Mouse (Mus musculus) liver, embryonic 16.5 days (tissue): ENCODE results near the gene Mipol1. TPM values are rescaled to one million over a fixed set of nuclear protein-coding genes. Genes with fewer than 3 reads are reported as not detected.

Experiments used
- ATAC-seq: fragments of 200-750 bp; cut with Nextera tagmentation; 2 replicates; pipeline ENCODE4 v1.8.0; 2017; ENCODE audit warnings: low read depth, mild to moderate bottlenecking, moderate number of reproducible peaks, moderate library complexity
- H3K27ac ChIP-seq: fragments of 300-500 bp; sonication (generic); 2 replicates; pipeline ENCODE4 v1.5.1; 2014; ENCODE audit warnings: mild to moderate bottlenecking, low read length
- H3K27me3 ChIP-seq: fragments of 300-500 bp; sonication (generic); 2 replicates; pipeline ENCODE4 v1.6.1; 2014; ENCODE audit warnings: low read depth, low read length, mixed read lengths; ENCODE audit not compliant: control insufficient read depth, insufficient read depth
- H3K36me3 ChIP-seq: fragments of 300-500 bp; sonication (generic); 2 replicates; pipeline ENCODE4 v1.6.1; 2014; ENCODE audit warnings: mild to moderate bottlenecking; ENCODE audit not compliant: control insufficient read depth, insufficient read depth
- H3K4me1 ChIP-seq: fragments of 300-500 bp; sonication (generic); 2 replicates; pipeline ENCODE4 v1.6.1; 2014; ENCODE audit warnings: low read depth, low read length, mixed read lengths; ENCODE audit not compliant: control insufficient read depth
- H3K4me2 ChIP-seq: fragments of 300-500 bp; sonication (generic); 2 replicates; pipeline ENCODE4 v1.6.1; 2014; ENCODE audit warnings: low read depth, low read length, mixed read lengths
- H3K4me3 ChIP-seq: fragments of 300-500 bp; sonication (generic); 2 replicates; pipeline ENCODE4 v1.5.1; 2014; ENCODE audit warnings: low read depth, mild to moderate bottlenecking, low read length
- H3K9ac ChIP-seq: fragments of 300-500 bp; sonication (generic); 2 replicates; pipeline ENCODE4 v1.6.1; 2014; ENCODE audit warnings: low read depth, low read length
- H3K9me3 ChIP-seq: fragments of 300-500 bp; sonication (generic); replicated peaks from 2 replicates; pipeline ENCODE4 v1.6.1; 2016; ENCODE audit warnings: low read length; ENCODE audit not compliant: control insufficient read depth
- WGBS: fragments of 180-500 bp; shearing (Covaris S2); extraction: QIAGEN DNeasy Blood & Tissue Kit; methylation state at CpG from one replicate; pipeline ENCODE4 v1.1.7; 2014; ENCODE audit not compliant: insufficient replicate concordance; 5-methylcytosine and 5-hydroxymethylcytosine counted together
- polyA plus RNA-seq: library from polyadenylated mRNA; unstranded; fragments of >200 nt; fragmentation: Nextera tagmentation; extraction: Ambion mirVana; gene quantifications from 2 replicates; pipeline ENCODE4 v1.2.1, GENCODE M21; 2015

The Mipol1 gene
- polyA plus RNA-seq, 1 experiment from 2014 or later: 2.7 TPM

DNA sequence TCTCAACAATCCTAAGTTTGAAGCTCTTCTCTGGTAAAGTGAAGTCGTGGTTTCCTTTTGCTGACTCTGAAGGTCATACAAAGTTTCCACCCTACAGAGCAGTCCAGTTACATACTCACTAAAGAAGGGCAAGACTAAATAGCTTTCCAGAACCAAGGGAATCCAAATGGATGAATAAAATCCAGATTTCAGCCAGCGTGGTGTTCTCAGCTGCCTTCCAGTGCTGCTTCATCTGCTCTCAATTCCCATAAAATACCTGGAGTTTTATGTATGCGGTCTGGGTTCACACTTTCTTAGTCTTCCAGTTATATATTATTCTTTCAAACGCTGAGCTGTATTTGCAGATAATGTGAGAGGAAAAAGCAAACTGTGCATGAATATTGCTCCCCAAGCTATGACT, 280.9 kb downstream of the Mipol1 start:
- no peaks in the 10 kb centered on the region for H3K27me3 ChIP-seq
- no peak overlapping the region for H3K4me3 ChIP-seq
- WGBS: 65% methylated on average over 4 of the region's 4 CpGs
- no peak overlapping the region for H3K4me2 ChIP-seq
- H3K9ac ChIP-seq: no peak overlapping the region
- no peaks in the 10 kb centered on the region for H3K36me3 ChIP-seq
- H3K4me1 ChIP-seq: no peaks in the 10 kb centered on the region
- no peaks in the 10 kb centered on the region for H3K9me3 ChIP-seq
- ATAC-seq: no peak
- no peak overlapping the region for H3K27ac ChIP-seq

GRCm38 (mm10) chr12:57511560-57511959, 281.3 kb downstream of the Mipol1 start:
- ATAC-seq: no peak
- 63% methylated on average over 5 of the region's 5 CpGs for WGBS
- no peak overlapping the region for H3K4me2 ChIP-seq
- no peaks in the 10 kb centered on the region for H3K4me1 ChIP-seq
- no peak overlapping the region for H3K9ac ChIP-seq
- H3K9me3 ChIP-seq: no peaks in the 10 kb centered on the region
- no peak overlapping the region for H3K4me3 ChIP-seq
- no peaks in the 10 kb centered on the region for H3K27me3 ChIP-seq
- H3K27ac ChIP-seq: no peak overlapping the region
- H3K36me3 ChIP-seq: no peaks in the 10 kb centered on the region

DNA sequence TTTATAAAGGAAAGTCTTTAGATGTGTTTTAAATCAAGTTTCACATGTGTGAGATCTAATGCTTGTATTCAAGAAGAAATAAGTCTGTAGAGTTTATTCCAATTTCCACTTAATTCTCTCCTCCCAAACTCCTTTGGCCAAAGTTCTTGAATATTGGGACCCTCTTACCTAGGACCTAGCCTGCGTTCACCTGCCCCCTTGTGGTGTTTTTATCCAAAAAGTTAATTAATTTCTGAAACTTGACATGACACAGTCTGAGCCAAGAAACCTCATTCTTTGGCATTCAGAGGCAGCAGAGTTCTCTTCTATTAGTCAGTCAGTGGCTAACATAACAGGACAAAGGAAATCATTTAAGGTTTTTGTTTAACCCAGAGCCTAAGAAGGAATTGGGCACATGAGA, 284.3 kb downstream of the Mipol1 start:
- WGBS: 41% methylated on average over 1 of the region's 1 CpGs
- no peak overlapping the region for H3K4me3 ChIP-seq
- H3K9me3 ChIP-seq: no peaks in the 10 kb centered on the region
- no peak overlapping the region for H3K9ac ChIP-seq
- H3K4me2 ChIP-seq: no peak overlapping the region
- no peak overlapping the region for H3K27ac ChIP-seq
- ATAC-seq: no peak
- H3K36me3 ChIP-seq: no peaks in the 10 kb centered on the region
- no peaks in the 10 kb centered on the region for H3K4me1 ChIP-seq
- H3K27me3 ChIP-seq: no peaks in the 10 kb centered on the region

- H3K27me3 ChIP-seq: no peaks in the 10 kb centered on the region
- H3K9ac ChIP-seq: no peak overlapping the region
- ATAC-seq: no peak
- H3K9me3 ChIP-seq: no peaks in the 10 kb centered on the region
- H3K4me1 ChIP-seq: no peaks in the 10 kb centered on the region
- WGBS: 41% methylated on average over 12 of the region's 12 CpGs
- no peak overlapping the region for H3K4me2 ChIP-seq
- no peak overlapping the region for H3K4me3 ChIP-seq
- H3K36me3 ChIP-seq: no peaks in the 10 kb centered on the region
- no peak overlapping the region for H3K27ac ChIP-seq
Measured at GRCm38 (mm10) chr12:57515702-57516377, 285.6 kb downstream of the Mipol1 start.

DNA sequence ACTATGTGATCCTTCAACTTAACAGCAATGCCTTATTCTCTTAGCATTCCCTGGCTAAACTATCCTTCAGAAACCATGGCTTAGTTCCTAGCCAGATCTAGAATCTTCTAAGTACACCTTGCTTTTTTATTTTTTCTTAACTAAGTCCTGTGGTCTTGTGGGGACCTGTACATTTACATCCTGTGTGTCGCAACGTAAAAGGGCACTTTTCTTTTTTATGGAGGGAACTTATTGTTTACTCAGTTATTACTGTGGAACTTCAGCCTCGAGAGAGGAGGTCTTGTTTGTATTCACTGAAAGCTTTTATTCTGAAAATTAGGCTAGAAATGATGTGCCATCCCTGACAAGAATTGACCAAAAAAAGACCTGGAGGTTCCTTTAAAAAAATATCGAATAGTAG, 298.1 kb downstream of the Mipol1 start:
- ATAC-seq: no peak
- Histone ChIP-seq H3K4me2 (no peak overlapping the region), H3K9me3 (no peaks in the 10 kb centered on the region), H3K36me3 (no peaks in the 10 kb centered on the region), H3K4me3 (no peak overlapping the region), H3K4me1 (no peaks in the 10 kb centered on the region), H3K9ac (no peak overlapping the region), H3K27me3 (peaks cover 5% of the 10 kb centered on the region; the same call in 1 of the 2 replicates), H3K27ac (no peak overlapping the region)
- 36% methylated on average over 4 of the region's 4 CpGs for WGBS

DNA sequence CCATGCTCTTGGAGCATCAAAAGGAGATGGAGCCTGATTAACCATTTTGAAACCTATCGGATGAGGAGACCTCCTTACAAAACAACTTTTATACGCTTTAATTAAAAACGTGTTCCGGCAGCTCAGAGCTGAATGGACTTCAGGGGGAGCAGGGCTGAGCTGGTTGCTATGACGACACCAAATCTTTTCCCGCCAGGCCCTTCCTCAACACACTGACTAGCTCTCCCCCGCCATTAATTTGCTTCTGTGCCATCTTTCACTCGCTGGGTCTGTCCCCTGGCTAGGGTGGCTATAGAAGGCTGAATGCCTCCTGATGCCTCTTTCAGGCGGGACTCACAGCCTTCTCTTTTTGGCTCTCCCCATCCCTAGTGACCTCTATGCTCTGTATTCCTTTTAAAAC, 300.2 kb downstream of the Mipol1 start:
- Histone ChIP-seq H3K9me3 (no peaks in the 10 kb centered on the region), H3K27ac (no peak overlapping the region), H3K4me3 (no peak overlapping the region), H3K27me3 (peaks cover 26% of the 10 kb centered on the region), H3K4me1 (no peaks in the 10 kb centered on the region), H3K4me2 (no peak overlapping the region), H3K36me3 (no peaks in the 10 kb centered on the region), H3K9ac (no peak overlapping the region)
- 31% methylated on average over 9 of the region's 9 CpGs for WGBS
- no peak for ATAC-seq

GRCm38 (mm10) chr12:57534517-57534878, 304.3 kb downstream of the Mipol1 start:
- 3% methylated on average over 4 of the region's 6 CpGs for WGBS

GRCm38 (mm10) chr12:57534879-57535611, 304.8 kb downstream of the Mipol1 start:
- H3K9me3 ChIP-seq: no peaks in the 10 kb centered on the region
- 2% methylated on average over 39 of the region's 39 CpGs for WGBS
- H3K27ac ChIP-seq: no peak overlapping the region; the same call in 1 of the 2 replicates
- no peak overlapping the region; the same call in 1 of the 2 replicates for H3K9ac ChIP-seq
- H3K36me3 ChIP-seq: no peaks in the 10 kb centered on the region
- H3K27me3 ChIP-seq: peaks cover 66% of the 10 kb centered on the region
- peak; percentile 69 for ATAC-seq
- H3K4me1 ChIP-seq: no peaks in the 10 kb centered on the region
- H3K4me2 ChIP-seq: peak overlapping the region; percentile 39
- H3K4me3 ChIP-seq: 0 out of 2 replicates have a peak overlapping the region, but pooled peaks have one; percentile 15

More at GRCm38 (mm10) chr12:57534517-57534878, 304.3 kb downstream of the Mipol1 start:
- no peak overlapping the region for H3K4me3 ChIP-seq
- H3K4me2 ChIP-seq: peak overlapping the region; percentile 39
- no peak for ATAC-seq
- H3K36me3 ChIP-seq: no peaks in the 10 kb centered on the region
- H3K9me3 ChIP-seq: no peaks in the 10 kb centered on the region
- H3K9ac ChIP-seq: no peak overlapping the region; the same call in 1 of the 2 replicates
- peaks cover 61% of the 10 kb centered on the region for H3K27me3 ChIP-seq
- H3K4me1 ChIP-seq: no peaks in the 10 kb centered on the region
- H3K27ac ChIP-seq: no peak overlapping the region; the same call in 1 of the 2 replicates
